Mouse (Mus musculus): ENCODE measurements around the gene Dnajb4. TPM values are rescaled to one million over a fixed set of nuclear protein-coding genes. Genes with fewer than 3 reads are reported as not detected.

Gene Dnajb4
- total RNA-seq, 2 experiments from 2014 or later, result 59.0 to 60.4 TPM

Other genes with a start within 250 kb of the Dnajb4 start
- gene Gipc2, start 44.1 kb downstream of the Dnajb4 start, total RNA-seq (2021), result 1 to 10 TPM; 3.1 to 4.1 TPM
- gene Fubp1, start 120 bp upstream of the Dnajb4 start, total RNA-seq (2021), result 100 to 1,000 TPM; 106 to 112 TPM
- gene Nexn, start 56.0 kb upstream of the Dnajb4 start, total RNA-seq (2021), result 1 to 10 TPM; 1.6 to 1.8 TPM
- 10 to 100 TPM; 82.3 to 83.2 TPM for gene Miga1, start 130.1 kb upstream of the Dnajb4 start, total RNA-seq (2021)
- 100 to 1,000 TPM; 123 to 127 TPM for gene Usp33, start 136.2 kb upstream of the Dnajb4 start, total RNA-seq (2021)
- 10 to 100 TPM; 29.3 to 30.8 TPM for gene Zzz3, start 185.2 kb upstream of the Dnajb4 start, total RNA-seq (2021)

Data from left cerebral cortex, postnatal 14 days (tissue).